ENCODE assay signal across 13 mouse cellular contexts in the genomic region with DNA sequence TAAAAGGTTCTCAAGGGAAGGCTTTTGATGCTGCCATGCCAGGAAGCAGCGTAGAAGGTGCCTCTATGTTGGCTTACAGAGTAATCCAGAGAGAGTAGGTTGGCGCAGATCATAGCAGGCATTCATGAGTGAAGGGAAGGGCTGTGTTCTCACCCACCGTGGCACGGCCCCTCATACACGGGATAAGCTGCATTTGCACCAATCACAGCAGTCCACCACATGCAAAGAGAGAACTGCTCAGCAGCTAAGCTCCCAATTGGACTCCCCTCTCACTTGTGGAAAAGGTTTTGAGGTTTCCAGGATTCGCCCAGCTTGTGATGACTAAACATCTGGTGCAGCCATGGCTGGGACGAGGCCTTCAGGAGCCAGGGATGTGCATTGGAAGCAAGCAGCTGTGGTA. TPM values are rescaled to one million over a fixed set of nuclear protein-coding genes. Genes with fewer than 3 reads are reported as not detected.
DNase-seq lines count a peak whose midpoint lies in the region; ATAC-seq and TF ChIP-seq lines count a peak whose summit lies in the region.
"Had no signal": no experiment of that assay in that cellular context is flagged by ENCODE, and none has a peak within 500 bp of the region (broad histone marks: within the 10 kb centered on the region; RNA-seq: fewer than 3 reads in every experiment).

No protein-coding gene starts in this region.

- no peaks in the 10 kb centered on the region for H3K9me3 ChIP-seq in intestine, embryonic 14.5 days (ENCODE audit: control insufficient read depth, low read length)
- H3K9me3 ChIP-seq in midbrain, postnatal 0 days (ENCODE audit: low read length) = no peaks in the 10 kb centered on the region

- intact Hi-C loops in heart, postnatal 25 days (cut with DNase I) = no loop called here

- peak; percentile 89 for DNase-seq in heart, adult 11 months
- no peak for DNase-seq in heart, postnatal 25 days (ENCODE audit: low spot score)
- DNase-seq in lung, adult 2 months = no peak
- no peak for DNase-seq in lung, postnatal 14 days
- no peak for DNase-seq in intestine, embryonic 14.5 days (ENCODE audit: low spot score)
- no peak for DNase-seq in frontal cortex, postnatal 36 days (ENCODE audit: low spot score in 2 of 2)
- no peak for DNase-seq in midbrain, postnatal 0 days (ENCODE audit: low spot score)
- DNase-seq: cerebellum, adult 18-20 months; kidney, adult 8-10 months; midbrain, embryonic 14.5 days had no signal

- H3K36me3 ChIP-seq in intestine, embryonic 14.5 days (ENCODE audit: control insufficient read depth, insufficient read depth, low read length) = no peaks in the 10 kb centered on the region
- H3K36me3 ChIP-seq in small intestine, adult 2 months (ENCODE audit: control insufficient read depth, insufficient read depth, low read length) = peaks cover 4% of the 10 kb centered on the region; the same call in 1 of the 2 replicates
- H3K36me3 ChIP-seq in midbrain, postnatal 0 days (ENCODE audit: insufficient read depth, low read length) = no peaks in the 10 kb centered on the region
- H3K36me3 ChIP-seq: G1E had no signal

- H3K4me2 ChIP-seq in intestine, embryonic 14.5 days (ENCODE audit: low read length) = peak overlapping the region; percentile 65; the same call in 1 of the 2 replicates
- no peak overlapping the region for H3K4me2 ChIP-seq in midbrain, postnatal 0 days (ENCODE audit: low read depth, low read length, poor library complexity, severe bottlenecking)

- peaks cover 5% of the 10 kb centered on the region; the same call in 1 of the 2 replicates for H3K4me1 ChIP-seq in lung, adult 2 months (ENCODE audit: control insufficient read depth, insufficient read depth, low read length)
- no peaks in the 10 kb centered on the region; the same call in 1 of the 2 replicates for H3K4me1 ChIP-seq in intestine, embryonic 14.5 days (replicated peaks; ENCODE audit: control insufficient read depth, insufficient read depth, low read length)
- H3K4me1 ChIP-seq in small intestine, adult 2 months (ENCODE audit: control insufficient read depth, insufficient read depth, insufficient read length, low read length) = peaks cover 11% of the 10 kb centered on the region; the same call in 1 of the 2 replicates
- no peaks in the 10 kb centered on the region for H3K4me1 ChIP-seq in midbrain, postnatal 0 days (ENCODE audit: insufficient read depth, low read length)

- no peak for ATAC-seq in intestine, embryonic 14.5 days (replicated peaks; ENCODE audit: low FRiP score, low TSS enrichment, low read depth)
- ATAC-seq in midbrain, postnatal 0 days (ENCODE audit: low FRiP score) = no peak

- no peaks in the 10 kb centered on the region for H3K27me3 ChIP-seq in intestine, embryonic 14.5 days (replicated peaks; ENCODE audit: control insufficient read depth, insufficient read depth, low read length)
- H3K27me3 ChIP-seq in small intestine, adult 2 months (ENCODE audit: control insufficient read depth, insufficient read depth, low read length) = no peaks in the 10 kb centered on the region
- H3K27me3 ChIP-seq in midbrain, postnatal 0 days (ENCODE audit: insufficient read depth, low read length) = 0 out of 2 replicates have a peak, but pooled peaks cover 3% of the 10 kb centered on the region

- 74% methylated on average over 7 of the region's 7 CpGs for WGBS in lung, adult 2 months
- WGBS in intestine, embryonic 14.5 days = 91% methylated on average over 7 of the region's 7 CpGs
- 34% methylated on average over 7 of the region's 7 CpGs for WGBS in small intestine, adult 2 months
- 95% methylated on average over 7 of the region's 7 CpGs for WGBS in midbrain, postnatal 0 days

- H3K27ac ChIP-seq in intestine, embryonic 14.5 days (ENCODE audit: low read depth) = peak overlapping the region; percentile 9; the same call in 1 of the 2 replicates
- peak overlapping the region; percentile 94; the same call in 1 of the 2 replicates for H3K27ac ChIP-seq in small intestine, adult 2 months (ENCODE audit: insufficient read depth, low read depth, low read length)
- H3K27ac ChIP-seq in midbrain, postnatal 0 days (ENCODE audit: low read depth, low read length) = no peak overlapping the region

- no peak overlapping the region for H3K9ac ChIP-seq in intestine, embryonic 14.5 days (ENCODE audit: low read length)
- H3K9ac ChIP-seq in midbrain, postnatal 0 days (replicated peaks; ENCODE audit: low read length, poor library complexity, severe bottlenecking) = no peak overlapping the region

- H3K4me3 ChIP-seq in lung, adult 2 months (replicated peaks; ENCODE audit: extremely low read depth, low read depth, low read length) = peak overlapping the region; percentile 27
- H3K4me3 ChIP-seq in intestine, embryonic 14.5 days (ENCODE audit: low read depth, low read length) = no peak overlapping the region
- peak overlapping the region; percentile 36 for H3K4me3 ChIP-seq in small intestine, adult 2 months (ENCODE audit: low read depth, low read length)
- H3K4me3 ChIP-seq in midbrain, postnatal 0 days (ENCODE audit: low read depth, low read length) = no peak overlapping the region
- H3K4me3 ChIP-seq: erythroblast, embryonic 14.5 days had no signal

- TF ChIP-seq POLR2A in lung, adult 2 months (IDR thresholded peaks at IDR 0.05; ENCODE audit: borderline replicate concordance, extremely low read depth, low read depth, low read length) = 0 out of 2 replicates have a peak, but pooled peaks have one; percentile 13
- TF ChIP-seq POLR2A in small intestine, adult 2 months (IDR thresholded peaks at IDR 0.05; ENCODE audit: low read depth, low read length) = no peak

- TF ChIP-seq CTCF in lung, adult 2 months (IDR thresholded peaks at IDR 0.05; ENCODE audit: insufficient read depth, low read length) = no peak
- no peak for TF ChIP-seq CTCF in small intestine, adult 2 months (IDR thresholded peaks at IDR 0.05; ENCODE audit: extremely low read depth, insufficient read length, insufficient replicate concordance, low read depth, low read length)
- TF ChIP-seq CTCF in midbrain, postnatal 0 days (IDR thresholded peaks at IDR 0.05) = no peak

RNA-seq across cellular contexts. Expression of a gene that starts 2.5 kb away (rescaled TPM):
- total RNA-seq in heart, postnatal 25 days (2021) = 10 to 100 TPM; 52.8 to 70.4 TPM
- polyA plus RNA-seq in lung, adult 2 months (2012; rRNA removed) = 503 and 579 TPM in 2 replicates
- 199 and 260 TPM in 2 replicates for polyA plus RNA-seq in intestine, embryonic 14.5 days (2014; fragmentation: Nextera tagmentation; extraction: Ambion mirVana)
- polyA plus RNA-seq in small intestine, adult 2 months (2012; rRNA removed) = 138 and 171 TPM in 2 replicates
- total RNA-seq in midbrain, postnatal 0 days (2014; rRNA removed) = 36.6 and 40.3 TPM in 2 replicates
- polyA plus RNA-seq in midbrain, postnatal 0 days (2015; fragmentation: Nextera tagmentation; extraction: Ambion mirVana) = 100 and 114 TPM in 2 replicates
- total RNA-seq: G1E had no signal
- polyA plus RNA-seq: G1E had no signal

Comparison
In these comparisons a context has a peak if more than half of its experiments do, and no peak if none do; other contexts are left out.
1. H3K4me3 ChIP-seq: peak in lung, adult 2 months (single experiment) and small intestine, adult 2 months (single experiment); none in intestine, embryonic 14.5 days (single experiment) and midbrain, postnatal 0 days (single experiment).